14 mouse cellular contexts compared by ENCODE assay signal in genomic region chr6:121177118-121177708, GRCm38 (mm10). TPM values are rescaled to one million over a fixed set of nuclear protein-coding genes. Genes with fewer than 3 reads are reported as not detected.
A peak's percentile ranks its signal among the peaks of the same experiment; 100 is the strongest.
DNase-seq lines count a peak whose midpoint lies in the region; ATAC-seq lines count a peak whose summit lies in the region.
"Had no signal": no experiment of that assay in that cellular context is flagged by ENCODE, and none has a peak within 500 bp of the region (broad histone marks: within the 10 kb centered on the region; RNA-seq: fewer than 3 reads in every experiment).

No protein-coding gene starts in this region.

- no peaks in the 10 kb centered on the region for H3K36me3 ChIP-seq in limb, embryonic 12.5 days
- no peaks in the 10 kb centered on the region for H3K36me3 ChIP-seq in midbrain, embryonic 13.5 days
- H3K36me3 ChIP-seq: lung, embryonic 15.5 days had no signal

- H3K9ac ChIP-seq in limb, embryonic 12.5 days (replicated peaks): no peak overlapping the region
- no peak overlapping the region for H3K9ac ChIP-seq in midbrain, embryonic 13.5 days (replicated peaks)
- H3K9ac ChIP-seq: lung, embryonic 15.5 days had no signal

- H3K9me3 ChIP-seq in limb, embryonic 12.5 days: no peaks in the 10 kb centered on the region
- no peaks in the 10 kb centered on the region for H3K9me3 ChIP-seq in midbrain, embryonic 13.5 days
- H3K9me3 ChIP-seq: lung, embryonic 15.5 days had no signal

- no peak overlapping the region for H3K27ac ChIP-seq in limb, embryonic 12.5 days
- no peak overlapping the region for H3K27ac ChIP-seq in midbrain, embryonic 13.5 days
- H3K27ac ChIP-seq: lung, embryonic 15.5 days had no signal

- peak; percentile 43 for DNase-seq in kidney, adult 18-20 months
- no peak for DNase-seq in kidney, postnatal 10 days
- DNase-seq in ES-CJ7 (ENCODE audit: low read depth, low spot score): peak; percentile 38
- peak; percentile 91 for DNase-seq in fat pad, adult 2 months (ENCODE audit: extremely low read depth, low read depth, low spot score)
- no peak for DNase-seq in lung, postnatal 36 days
- DNase-seq: adrenal gland, adult 2 months; cerebellum, adult 9-11 months; layer of hippocampus, adult 9-11 months; thymus, adult 2 months had no signal

- H3K4me1 ChIP-seq in limb, embryonic 12.5 days (replicated peaks): peaks cover 22% of the 10 kb centered on the region
- peaks cover 9% of the 10 kb centered on the region for H3K4me1 ChIP-seq in midbrain, embryonic 13.5 days (replicated peaks)

- H3K4me3 ChIP-seq in limb, embryonic 12.5 days (replicated peaks): no peak overlapping the region
- H3K4me3 ChIP-seq in midbrain, embryonic 13.5 days (replicated peaks): no peak overlapping the region
- H3K4me3 ChIP-seq: lung, embryonic 15.5 days had no signal

- peak; percentile 41; the same call in 1 of the 2 replicates for ATAC-seq in limb, embryonic 12.5 days (ENCODE audit: insufficient number of reproducible peaks, insufficient read depth, low FRiP score, low TSS enrichment, low read depth)
- no peak for ATAC-seq in midbrain, embryonic 13.5 days
- ATAC-seq: Patski had no signal

- no peak overlapping the region for H3K4me2 ChIP-seq in limb, embryonic 12.5 days
- no peak overlapping the region for H3K4me2 ChIP-seq in midbrain, embryonic 13.5 days (replicated peaks)
- H3K4me2 ChIP-seq: lung, embryonic 15.5 days had no signal

- H3K27me3 ChIP-seq in limb, embryonic 12.5 days: no peaks in the 10 kb centered on the region
- H3K27me3 ChIP-seq in midbrain, embryonic 13.5 days: no peaks in the 10 kb centered on the region
- H3K27me3 ChIP-seq: lung, embryonic 15.5 days; Patski had no signal

- 74% methylated on average over 7 of the region's 7 CpGs for WGBS in limb, embryonic 12.5 days
- WGBS in midbrain, embryonic 13.5 days: 92% methylated on average over 7 of the region's 7 CpGs

RNA-seq across cellular contexts. Expression of gene Pex26, which starts 6.3 kb away (rescaled TPM):
- polyA plus RNA-seq in limb, embryonic 12.5 days (2016; fragmentation: Nextera tagmentation; extraction: Ambion mirVana): 10.0 and 10.9 TPM in 2 replicates
- 13.0 and 14.5 TPM in 2 replicates for polyA plus RNA-seq in midbrain, embryonic 13.5 days (2015; fragmentation: Nextera tagmentation; extraction: Ambion mirVana)

RNA-seq across cellular contexts. Expression of gene Tuba8, which starts 33.3 kb away (rescaled TPM):
- polyA plus RNA-seq in limb, embryonic 12.5 days (2016; fragmentation: Nextera tagmentation; extraction: Ambion mirVana): 0.20 and 0.29 TPM in 2 replicates
- polyA plus RNA-seq in midbrain, embryonic 13.5 days (2015; fragmentation: Nextera tagmentation; extraction: Ambion mirVana): 0.15 and 0.19 TPM in 2 replicates
- polyA plus RNA-seq: heart, embryonic 14.5 days had no signal

RNA-seq across cellular contexts. Expression of gene Mical3, which starts 46.4 kb away (rescaled TPM):
- polyA plus RNA-seq in limb, embryonic 12.5 days (2016; fragmentation: Nextera tagmentation; extraction: Ambion mirVana): 10.0 and 10.8 TPM in 2 replicates
- 29.7 and 35.7 TPM in 2 replicates for polyA plus RNA-seq in midbrain, embryonic 13.5 days (2015; fragmentation: Nextera tagmentation; extraction: Ambion mirVana)

Comparison
In these comparisons a context has a peak if more than half of its experiments do, and no peak if none do; other contexts are left out.
1. DNase-seq: peak in kidney, adult 18-20 months (single experiment), ES-CJ7 (single experiment) and fat pad, adult 2 months (single experiment); none in kidney, postnatal 10 days (single experiment) and lung, postnatal 36 days (single experiment).